Mouse (Mus musculus) heart, postnatal 14 days (tissue): Measurements from ENCODE around the gene Pnma5. TPM values are rescaled to one million over a fixed set of nuclear protein-coding genes. Genes with fewer than 3 reads are reported as not detected.

ENCODE experiments used
- DNase-seq, 2 experiments: peaks; one replicate each; pipeline ENCODE4 v3.0.0; 2021 to 2022
- intact Hi-C: fragments of 180-260 bp; cut with DNase I; formaldehyde crosslinking; loops from one replicate; pipeline ENCODE4 v1.15.1; 2025
- microRNA-seq, 2 experiments: library from miRNA; unstranded; fragments of <30 nt; microRNA quantifications; one replicate each; pipeline ENCODE4 v1.2.0; 2021 to 2022
- total RNA-seq, 2 experiments: library from RNA; stranded (reverse); gene quantifications; 2 replicates each; pipeline ENCODE4 v1.2.3; 2021

The Pnma5 gene
- total RNA-seq, 2 experiments from 2014 or later, result 0.24 TPM; not detected in 1

DNA sequence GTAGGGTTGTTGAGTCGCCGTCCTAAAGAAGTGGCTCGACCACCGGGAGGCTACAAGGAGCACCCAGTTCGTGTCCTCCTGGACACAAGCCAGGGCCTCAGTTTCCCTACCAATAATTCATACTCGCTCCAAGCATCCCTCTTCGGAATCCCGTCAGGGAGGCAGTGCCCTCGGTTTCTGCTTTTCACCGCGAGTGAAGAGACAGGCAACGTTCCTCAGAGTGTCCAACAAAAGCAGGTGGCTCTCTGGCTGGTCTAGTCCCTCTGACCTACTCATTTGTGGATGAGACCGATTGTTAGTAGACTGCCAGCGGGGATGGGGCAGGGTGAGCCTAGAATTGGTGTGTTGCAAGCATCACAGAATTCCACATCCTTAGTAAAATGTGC lies 49.4 kb downstream of the Pnma5 start:
- no peak for DNase-seq
- intact Hi-C loops, result no loop called here

DNA sequence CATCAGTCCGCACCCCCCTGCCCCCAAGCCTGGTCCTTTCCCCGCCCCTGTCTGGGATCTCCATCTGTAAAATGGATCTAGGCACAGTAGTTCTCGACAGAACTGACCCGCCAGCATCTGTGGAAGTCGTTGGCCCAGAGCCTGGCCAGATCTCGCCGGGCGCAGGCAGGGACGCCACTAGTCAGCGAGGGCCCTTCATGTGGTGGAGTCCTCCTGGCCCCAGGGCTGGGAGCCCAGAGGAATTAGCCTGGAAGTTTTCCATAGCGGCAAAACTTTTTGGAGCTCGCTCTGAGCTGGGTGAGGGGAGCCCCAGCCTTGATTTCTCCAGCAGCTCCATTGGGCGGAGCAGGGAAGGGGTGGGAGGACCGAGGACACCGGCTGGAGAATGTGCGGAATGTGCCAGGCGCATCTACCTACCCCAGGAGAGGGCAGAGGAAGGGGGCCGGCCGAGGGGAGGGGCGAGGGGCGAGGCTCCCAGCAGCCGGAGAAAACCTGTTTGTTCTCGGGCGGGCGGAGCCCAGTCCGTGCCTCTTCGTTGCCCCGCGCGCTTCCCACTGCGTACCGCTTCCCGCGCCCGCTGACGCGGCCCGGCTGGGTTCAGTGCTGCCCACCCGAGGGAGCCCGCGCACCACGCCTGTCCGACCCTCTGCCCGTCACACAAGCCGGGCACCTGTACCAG lies 49.9 kb downstream of the Pnma5 start, which contains the start of gene Zfp185:
Zfp185 (plus strand) TSS at position 499 of the 679 bp plus-strand sequence.
- intact Hi-C loops, result no loop called here
- DNase-seq, result peak; percentile 36 to 39

DNA sequence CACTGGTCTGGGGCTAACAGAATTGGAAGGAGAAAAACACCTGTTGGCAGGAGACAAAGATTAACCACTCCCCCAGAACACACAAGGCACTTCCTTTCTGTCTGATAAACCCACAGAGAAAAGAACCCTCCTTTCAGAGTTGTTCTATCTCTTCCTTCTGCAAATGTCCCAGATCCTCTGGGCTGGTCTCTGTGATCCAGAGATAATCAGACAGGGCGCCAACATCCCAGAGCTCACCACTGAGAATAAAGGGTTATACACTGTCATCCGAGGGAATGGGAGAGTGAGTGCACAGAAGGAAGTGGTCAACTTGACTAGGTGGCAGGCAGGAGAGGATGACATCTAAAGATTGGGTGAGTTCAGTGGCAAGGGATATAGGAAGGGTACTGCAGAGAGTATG lies 51.3 kb downstream of the Pnma5 start:
- intact Hi-C loops, result no loop called here
- no peak for DNase-seq

Small RNAs within 50 kb of the gene (microRNA-seq; reads per million reads assigned to microRNA genes)
- gene Mir2137, result 0.48 to 0.54 reads per million in 2 experiments

Other genes starting within 250 kb of the Pnma5 start
- gene Gabrq, start 211.9 kb downstream of the Pnma5 start, total RNA-seq, result under 1 TPM in 1 of 2 experiments, not detected in 1; 0.12 TPM
- gene Cetn2, start 118.7 kb downstream of the Pnma5 start, total RNA-seq, result 10 to 100 TPM; 26.4 to 33.1 TPM
- gene Nsdhl, start 118.5 kb downstream of the Pnma5 start, total RNA-seq, result 1 to 10 TPM; 5.5 to 7.9 TPM
- gene Zfp185, start 49.8 kb downstream of the Pnma5 start, total RNA-seq, result 1 to 10 TPM; 1.8 to 2.1 TPM
- gene Pnma3, start 27.7 kb upstream of the Pnma5 start, total RNA-seq, result not detected
- 1 to 10 TPM in 1 of 2 experiments, not detected in 1; 2.7 TPM for gene Xlr4a, start 45.4 kb upstream of the Pnma5 start, total RNA-seq
- gene Xlr3a, start 60.0 kb upstream of the Pnma5 start, total RNA-seq, result 1 to 10 TPM in 1 of 2 experiments, not detected in 1; 1.1 TPM
- gene Gm14685, start 79.9 kb upstream of the Pnma5 start, total RNA-seq, result not detected
- not detected for gene Xlr5b, start 111.7 kb upstream of the Pnma5 start, total RNA-seq
- not detected for gene DXBay18, start 112.3 kb upstream of the Pnma5 start, total RNA-seq
- gene Spin2d, start 139.9 kb upstream of the Pnma5 start, total RNA-seq, result not detected
- 1 to 10 TPM in 1 of 2 experiments, under 1 TPM in 1; 0.19 to 3.5 TPM for gene Xlr3b, start 155.1 kb upstream of the Pnma5 start, total RNA-seq
- 1 to 10 TPM in 1 of 2 experiments, under 1 TPM in 1; 0.36 to 1.4 TPM for gene Xlr4b, start 177.2 kb upstream of the Pnma5 start, total RNA-seq
- gene F8a, start 191.2 kb upstream of the Pnma5 start, total RNA-seq, result 1 to 10 TPM; 6.3 to 6.4 TPM
- gene Xlr4c, start 206.0 kb upstream of the Pnma5 start, total RNA-seq, result 1 to 10 TPM in 1 of 2 experiments, not detected in 1; 1.2 TPM
- gene Xlr3c, start 228.3 kb upstream of the Pnma5 start, total RNA-seq, result not detected